22 mouse cellular contexts compared by ENCODE assay signal in the genomic region with DNA sequence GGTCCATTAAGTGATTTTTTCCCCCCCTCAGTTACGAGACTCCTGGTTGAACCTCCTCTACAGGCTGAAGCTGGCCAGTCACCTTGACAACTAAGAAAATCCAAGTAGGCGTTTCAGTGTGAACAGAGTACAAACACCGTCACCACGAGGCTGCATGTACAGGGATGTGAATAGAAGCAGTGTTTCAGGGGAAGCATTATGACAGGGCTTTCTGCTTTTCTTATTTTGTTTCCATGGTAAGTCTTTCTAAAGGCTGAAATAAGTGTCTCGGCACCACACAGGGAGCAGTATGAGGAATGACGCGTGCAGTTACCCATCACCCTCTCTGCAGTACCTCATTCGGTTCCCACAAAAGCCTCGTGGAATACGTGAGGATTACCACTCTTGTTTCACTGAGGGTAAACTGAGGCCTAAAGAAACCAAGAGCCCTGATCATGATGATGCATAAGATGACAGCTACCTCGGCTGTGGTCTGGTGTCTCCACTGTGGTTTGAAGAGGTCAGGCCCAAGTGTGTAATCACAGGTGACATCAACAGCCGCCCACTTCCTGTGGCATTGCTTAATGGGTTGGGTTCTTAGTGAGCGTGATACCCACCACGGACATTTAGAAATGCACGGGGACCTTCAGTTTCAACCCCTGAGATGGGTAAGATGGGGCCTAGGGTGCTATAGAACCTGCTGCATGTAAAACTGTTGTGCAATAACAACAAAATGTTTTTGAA.
DNase-seq lines count a peak whose midpoint lies in the region; ATAC-seq and TF ChIP-seq lines count a peak whose summit lies in the region.
"Had no signal": no experiment of that assay in that cellular context is flagged by ENCODE, and none has a peak within 500 bp of the region (broad histone marks: within the 10 kb centered on the region; RNA-seq: fewer than 3 reads in every experiment).

No protein-coding gene starts in this region.

- no peak overlapping the region for H3K27ac ChIP-seq in lung, postnatal 0 days (ENCODE audit: low read length)
- H3K27ac ChIP-seq: embryonic facial prominence, embryonic 13.5 days; heart, adult 2 months; left cerebral cortex, adult 2 months; macrophage; midbrain, embryonic 12.5 days had no signal

- H3K9ac ChIP-seq in lung, postnatal 0 days (replicated peaks; ENCODE audit: low read depth), result no peak overlapping the region
- H3K9ac ChIP-seq: embryonic facial prominence, embryonic 13.5 days; lung, embryonic 14.5 days; midbrain, embryonic 12.5 days had no signal

- DNase-seq in lung, postnatal 0 days (ENCODE audit: low spot score), result no peak
- no peak for DNase-seq in lung, adult 18-20 months
- peak; percentile 33 for DNase-seq in naive thymus-derived CD4-positive, alpha-beta T cell, adult 2 months (ENCODE audit: low read depth)
- DNase-seq in layer of hippocampus, adult 11-12 months (ENCODE audit: low spot score), result no peak
- DNase-seq in gastrocnemius, postnatal 25 days, result no peak
- DNase-seq: adrenal gland, adult 2 months; cerebellum, adult 9-10 months; heart, adult 2 months; heart, postnatal 4 days; kidney, adult 2 months; kidney, postnatal 25 days; layer of hippocampus, adult 9-11 months; lung, embryonic 14.5 days; thymus, postnatal 25 days had no signal

- no peak for TF ChIP-seq EP300 in lung, postnatal 0 days (IDR thresholded peaks at IDR 0.05)

- no peaks in the 10 kb centered on the region for H3K27me3 ChIP-seq in lung, postnatal 0 days (replicated peaks; ENCODE audit: insufficient read depth, low read length)
- H3K27me3 ChIP-seq: CH12.LX; embryonic facial prominence, embryonic 13.5 days; midbrain, embryonic 12.5 days had no signal

- H3K4me3 ChIP-seq in lung, postnatal 0 days (ENCODE audit: low read depth, low read length), result no peak overlapping the region
- H3K4me3 ChIP-seq: embryonic facial prominence, embryonic 13.5 days; heart, adult 2 months; left cerebral cortex, adult 2 months; midbrain, embryonic 12.5 days had no signal

- no peaks in the 10 kb centered on the region for H3K9me3 ChIP-seq in lung, postnatal 0 days (ENCODE audit: low read length)
- H3K9me3 ChIP-seq: embryonic facial prominence, embryonic 13.5 days; midbrain, embryonic 12.5 days had no signal

- no peak overlapping the region for H3K4me2 ChIP-seq in lung, postnatal 0 days (replicated peaks; ENCODE audit: low read depth, low read length)
- H3K4me2 ChIP-seq: embryonic facial prominence, embryonic 13.5 days; liver, embryonic 11.5 days; lung, embryonic 14.5 days; midbrain, embryonic 12.5 days had no signal

- 77% methylated on average over 15 of the region's 15 CpGs for WGBS in lung, postnatal 0 days

- TF ChIP-seq CTCF in lung, postnatal 0 days (IDR thresholded peaks at IDR 0.05), result no peak

- H3K36me3 ChIP-seq in lung, postnatal 0 days (ENCODE audit: insufficient read depth, low read length), result no peaks in the 10 kb centered on the region
- H3K36me3 ChIP-seq: embryonic facial prominence, embryonic 13.5 days; midbrain, embryonic 12.5 days had no signal

- no peaks in the 10 kb centered on the region; the same call in 1 of the 2 replicates for H3K4me1 ChIP-seq in lung, postnatal 0 days (ENCODE audit: insufficient read depth, low read depth, low read length)
- H3K4me1 ChIP-seq: midbrain, embryonic 12.5 days had no signal

- peak; percentile 19; the same call in 1 of the 2 replicates for ATAC-seq in lung, postnatal 0 days
- ATAC-seq in CD4-positive, CD25-positive, alpha-beta regulatory T cell, adult 4 months, result peak; percentile 72
- ATAC-seq in common myeloid progenitor, adult 5-6 weeks (replicated peaks; ENCODE audit: low read depth, poor library complexity, severe bottlenecking), result peak; percentile 56

Comparison
In these comparisons a context has a peak if more than half of its experiments do, and no peak if none do; other contexts are left out.
1. ATAC-seq: peak in every context shown above with its lines; median percentile 72 in CD4-positive, CD25-positive, alpha-beta regulatory T cell, adult 4 months; 56 in common myeloid progenitor, adult 5-6 weeks; 19 in lung, postnatal 0 days.